Mouse (Mus musculus): ENCODE measurements around the gene Lrrc2.

Gene Lrrc2

DNA sequence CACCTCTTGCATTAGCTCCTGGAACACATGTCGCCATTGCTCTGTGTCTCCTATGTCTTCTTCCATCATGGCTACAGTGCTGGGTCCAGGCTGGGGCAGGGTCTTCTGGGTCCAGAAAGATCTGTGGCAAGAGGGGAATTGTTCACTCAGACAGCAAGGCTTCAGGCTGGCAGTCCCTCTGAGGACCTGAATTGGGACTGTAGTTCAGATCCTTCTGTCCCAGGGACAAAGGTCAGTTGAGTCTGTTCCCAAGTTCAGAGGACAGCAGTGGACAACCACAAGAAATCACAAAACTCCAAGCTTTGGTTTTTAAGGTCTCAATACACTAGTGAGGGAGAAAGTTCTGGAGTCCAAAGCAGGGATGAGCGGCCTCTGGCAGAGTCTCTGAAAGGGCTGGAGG is 38.2 kb downstream of the Lrrc2 start:
- no peak for DNase-seq

DNA sequence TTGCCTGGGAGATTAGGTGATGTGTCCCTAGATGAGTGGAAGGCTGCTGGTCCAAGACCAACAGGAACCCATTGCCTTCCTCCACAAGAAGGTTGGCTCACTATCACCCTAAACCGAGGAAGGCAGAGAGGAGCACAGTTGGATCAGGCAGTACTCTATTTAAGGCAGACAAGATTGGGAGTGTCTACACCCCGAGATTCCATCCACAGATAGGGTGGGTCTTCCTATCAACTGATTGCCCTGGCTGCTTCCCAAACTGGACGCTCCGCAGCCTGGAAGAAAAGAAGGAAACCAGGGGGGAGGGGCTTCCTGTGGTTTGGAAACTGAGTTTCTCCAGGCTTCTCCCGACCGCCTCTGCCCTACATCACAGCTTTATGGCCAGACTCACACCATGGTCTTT is 38.9 kb downstream of the Lrrc2 start, which contains the start of gene Rtp3:
Rtp3 (minus strand) TSS at position 380 of the 400 bp plus-strand sequence.
- DNase-seq = no peak

DNA sequence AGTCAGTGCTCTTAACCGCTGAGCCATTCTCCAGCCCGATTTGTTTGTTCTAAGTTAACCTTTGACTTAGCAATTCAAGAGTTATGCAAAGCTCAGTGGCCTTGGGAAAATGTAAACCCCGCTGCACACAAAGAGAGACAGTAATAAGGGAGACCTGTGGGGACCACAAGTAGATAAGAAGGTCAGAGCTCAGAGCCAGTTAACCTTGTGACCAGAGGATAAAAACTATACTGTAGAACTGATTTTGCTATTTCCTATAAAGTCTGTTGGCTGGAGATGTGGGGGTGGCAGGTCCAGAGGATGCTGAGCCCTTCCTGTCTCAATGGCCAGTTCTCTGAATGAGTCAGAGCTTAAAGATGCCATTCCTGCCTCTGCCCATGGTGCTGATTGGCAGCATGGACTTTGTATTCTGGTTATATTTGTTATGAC is 42.0 kb downstream of the Lrrc2 start:
- DNase-seq = no peak

DNA sequence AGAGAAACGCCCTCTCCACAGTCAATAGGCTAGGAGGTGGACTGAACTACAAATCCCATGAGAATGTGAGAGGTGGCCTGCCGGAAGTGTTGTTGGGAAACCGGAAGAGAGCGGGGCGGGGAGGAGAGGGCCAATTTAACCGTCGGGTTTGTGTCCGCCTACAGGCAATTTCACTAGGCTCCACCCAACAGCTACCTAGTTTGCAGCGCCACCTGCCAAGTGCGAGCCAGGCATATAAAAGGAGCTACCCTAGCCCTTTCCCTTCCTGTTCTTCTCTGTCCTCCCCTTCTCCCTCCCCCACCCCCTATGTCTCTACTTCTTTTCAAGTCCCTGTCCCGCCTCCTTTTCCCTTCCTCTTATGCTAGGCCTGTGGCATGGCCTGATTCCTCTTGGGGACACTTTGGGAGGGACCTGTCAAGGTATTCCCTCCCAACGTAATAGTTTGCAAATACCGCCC is 43.4 kb downstream of the Lrrc2 start:
- peak; percentile 64 for DNase-seq

DNA sequence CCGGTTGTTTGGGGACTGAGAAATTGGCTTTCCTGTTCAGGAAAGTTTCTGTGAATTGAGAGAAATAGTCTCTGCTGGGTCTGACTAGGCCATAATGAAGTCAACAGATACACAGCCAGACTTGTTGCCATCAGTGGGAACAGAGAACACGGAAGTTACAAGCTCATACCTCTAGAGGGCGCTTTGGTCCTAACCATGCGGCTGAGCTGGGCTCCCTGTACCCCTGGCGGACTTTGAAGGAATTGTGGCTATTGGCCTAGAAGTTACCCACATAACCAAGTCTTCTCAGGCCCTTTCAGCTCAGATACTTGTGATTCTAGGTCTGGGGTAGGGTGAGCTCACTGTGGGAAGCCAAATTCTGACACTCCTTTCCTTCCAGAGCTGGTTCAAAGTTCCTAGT is 45.9 kb downstream of the Lrrc2 start:
- DNase-seq = peak; percentile 60

DNA sequence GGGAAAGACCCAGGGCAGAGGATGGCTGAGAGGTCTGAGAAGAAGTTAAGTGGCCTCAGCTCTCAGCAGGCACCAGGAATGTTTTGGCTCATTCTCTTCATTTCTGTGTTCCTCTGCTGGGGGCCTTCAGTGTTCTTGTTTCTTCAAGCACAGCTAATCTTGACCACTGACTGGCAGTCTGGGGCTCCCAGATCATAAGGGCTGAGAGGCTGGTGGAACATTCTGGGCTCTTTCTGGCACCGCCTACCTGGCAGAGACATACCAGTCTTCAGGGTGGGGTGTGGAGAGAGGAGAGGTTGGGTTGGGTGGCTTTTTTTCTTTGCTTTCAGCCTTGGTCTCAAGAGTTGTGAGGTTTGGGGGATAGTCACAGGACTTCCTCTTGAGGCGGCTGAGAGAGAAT is 47.7 kb downstream of the Lrrc2 start:
- no peak for DNase-seq

DNA sequence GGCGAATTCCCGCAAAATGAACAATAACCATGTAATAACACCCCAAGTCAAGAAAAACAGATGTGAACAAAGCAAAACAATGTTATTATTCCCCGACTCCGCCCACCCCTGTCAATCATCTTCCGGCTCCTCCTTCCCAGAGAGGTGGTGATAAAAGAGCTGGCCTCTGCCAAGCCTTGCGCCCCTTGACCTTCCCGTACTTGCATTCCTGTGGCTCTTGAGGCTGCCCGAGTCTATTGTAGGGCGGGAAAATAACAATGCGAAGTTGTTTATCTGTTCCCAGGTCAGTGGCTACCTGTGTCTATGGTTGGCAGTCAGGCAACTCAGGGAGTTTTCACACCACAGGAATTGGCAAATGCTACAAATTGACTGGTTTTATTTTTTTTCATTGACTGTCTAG is 48.5 kb downstream of the Lrrc2 start:
- no peak for DNase-seq

DNA sequence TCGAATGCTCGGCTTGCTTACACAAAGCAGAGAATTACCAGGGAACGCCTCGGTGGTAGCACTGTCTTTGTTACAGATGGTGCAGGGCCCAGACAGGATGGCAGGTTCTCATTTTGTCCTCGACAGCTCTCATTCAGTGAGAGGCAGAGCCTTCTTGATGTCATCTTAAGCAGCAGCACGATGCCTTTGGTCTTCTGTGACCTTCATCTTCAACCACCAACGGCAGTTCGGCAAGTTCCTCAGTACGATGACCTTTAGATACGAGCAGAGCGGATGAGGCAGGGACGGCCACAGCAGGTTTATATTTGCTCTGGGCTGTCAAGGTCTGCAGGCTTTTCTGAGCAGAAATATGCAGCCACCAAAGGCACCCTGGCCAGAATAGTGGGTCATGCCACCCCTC is 50.3 kb downstream of the Lrrc2 start:
- no peak for DNase-seq

DNA sequence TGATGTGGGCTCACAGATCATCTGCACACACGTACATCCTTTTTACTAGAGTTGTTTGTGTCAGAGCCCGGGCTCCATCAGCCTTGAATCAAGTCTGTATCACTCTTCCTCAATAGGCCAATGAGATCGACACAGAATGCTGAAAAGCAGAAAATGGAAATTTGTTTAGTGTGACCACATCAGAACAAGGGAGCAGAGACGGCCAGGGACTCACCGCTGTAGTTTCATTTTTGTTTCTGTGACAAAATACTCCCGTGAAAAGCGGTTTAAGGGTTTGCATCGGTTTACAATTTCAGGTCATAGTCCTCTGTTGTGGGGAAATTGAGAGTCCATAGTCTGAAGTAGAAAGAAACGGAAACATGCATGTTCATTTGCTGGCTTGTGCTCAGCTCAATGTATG is 51.9 kb downstream of the Lrrc2 start:
- DNase-seq = no peak

DNA sequence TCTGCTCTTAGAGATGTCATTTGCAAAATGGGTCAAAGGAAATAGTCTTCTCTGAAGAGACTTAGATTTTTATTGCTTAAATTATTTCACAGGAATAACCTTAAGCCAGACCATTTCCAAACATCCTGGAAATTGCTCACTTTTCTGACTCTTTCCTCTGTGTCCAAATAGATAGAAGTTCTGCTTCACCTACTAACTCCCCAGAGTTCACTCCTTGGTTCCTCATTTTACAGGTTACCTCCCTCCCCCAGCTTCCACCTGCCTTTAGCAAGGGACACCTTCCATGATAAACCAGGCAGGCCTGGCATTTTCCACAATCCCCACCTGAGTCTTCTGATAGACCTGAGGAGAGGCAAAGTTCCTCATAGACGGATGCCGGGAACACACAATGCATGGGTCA is 55.2 kb downstream of the Lrrc2 start:
- DNase-seq = no peak

DNA sequence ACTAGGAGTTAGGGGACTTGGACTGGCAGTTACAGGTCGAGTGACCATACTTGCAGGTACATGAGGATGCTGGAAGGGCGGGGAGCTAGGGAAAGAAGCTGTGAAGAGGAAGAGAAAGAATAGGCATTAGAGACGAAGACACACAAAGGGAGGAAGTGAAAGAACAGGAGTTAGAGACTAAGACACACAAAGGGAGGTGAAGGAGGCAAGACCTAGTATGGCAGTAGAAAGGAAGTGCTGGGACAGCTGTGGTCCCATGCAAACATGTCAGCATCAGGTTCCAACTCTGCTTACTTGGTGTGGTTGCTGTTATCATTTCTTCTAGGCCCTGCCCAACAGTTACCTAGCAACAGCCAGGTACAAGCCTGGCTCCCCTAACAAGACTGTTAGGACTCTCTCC is 58.4 kb downstream of the Lrrc2 start:
- no peak for DNase-seq

DNA sequence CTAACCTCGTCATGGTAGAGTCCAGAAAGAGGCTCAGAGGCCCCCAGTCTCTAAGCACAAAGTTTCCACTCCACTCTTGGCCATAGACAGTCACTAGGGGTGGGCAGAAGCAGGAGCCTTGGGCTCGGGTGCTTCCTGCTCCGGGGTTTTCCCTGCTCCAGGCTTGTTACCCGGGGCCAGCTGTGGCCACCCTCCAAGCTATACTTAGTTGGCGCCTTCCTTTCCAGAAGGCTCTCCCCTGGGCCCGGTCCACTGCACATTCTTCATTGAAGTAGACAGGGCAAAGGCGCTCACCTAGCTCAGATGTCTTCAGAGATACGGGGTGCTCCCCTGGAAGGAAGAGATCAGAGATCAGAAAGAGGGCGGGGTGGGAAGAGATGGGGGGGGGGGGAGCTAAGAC is 60.2 kb downstream of the Lrrc2 start:
- DNase-seq = no peak

DNA sequence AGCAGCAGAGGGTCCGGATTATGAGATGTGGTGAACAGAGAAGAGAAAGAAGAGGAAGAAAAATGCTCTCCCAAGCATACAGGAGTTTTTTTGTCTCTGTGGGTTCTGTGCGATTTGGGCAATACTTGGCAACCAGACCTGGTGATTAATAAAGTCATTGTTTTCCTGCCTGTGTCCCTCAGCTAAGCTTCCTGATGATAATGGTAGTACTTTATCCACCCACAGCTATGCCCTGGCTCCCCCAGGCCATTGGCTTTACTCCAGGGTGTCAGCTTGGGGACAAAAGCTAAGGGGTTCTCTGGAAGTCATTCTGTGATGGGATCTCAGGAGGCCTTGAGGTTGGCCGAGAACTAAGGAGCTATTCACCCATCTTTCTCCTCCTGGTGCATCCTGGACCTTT is 60.7 kb downstream of the Lrrc2 start:
- no peak for DNase-seq

DNA sequence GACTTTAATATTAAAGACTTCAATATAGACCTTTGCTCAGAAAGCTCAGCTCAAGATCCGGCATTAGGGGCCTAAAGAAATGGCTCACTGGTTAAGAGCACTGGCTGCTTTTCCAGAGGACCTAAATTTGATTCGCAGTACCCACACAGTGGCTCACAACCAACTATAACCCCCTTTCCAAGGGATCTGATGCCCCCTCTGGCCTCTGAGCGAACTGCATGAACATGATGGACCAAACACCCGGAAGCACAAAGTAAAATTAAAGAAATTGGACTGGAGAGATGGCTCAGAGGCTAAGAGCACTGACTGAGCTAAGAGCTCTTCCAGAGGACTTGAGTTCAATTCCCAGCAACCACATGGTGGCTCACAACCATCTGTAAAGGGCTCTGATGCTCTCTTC is 64.3 kb downstream of the Lrrc2 start:
- no peak for DNase-seq

DNA sequence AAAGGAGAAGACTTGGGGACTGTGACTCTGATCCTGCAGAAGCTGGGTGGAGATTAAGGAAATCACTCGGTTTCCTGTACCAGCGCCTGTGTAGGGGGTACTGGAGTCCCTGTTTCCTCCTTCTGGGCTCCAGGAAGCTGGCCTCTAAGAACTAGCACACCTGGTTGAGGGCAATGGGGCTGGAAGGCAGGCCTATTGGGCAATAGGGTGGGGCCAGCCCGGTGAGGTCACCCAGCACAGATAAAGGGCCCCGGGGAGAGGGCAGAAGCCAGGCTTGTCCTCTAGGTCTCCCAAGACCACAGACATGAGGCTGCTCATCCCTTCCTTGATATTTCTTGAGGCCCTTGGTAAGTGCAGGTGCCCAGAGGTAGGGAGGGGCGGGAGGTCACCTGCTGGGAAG is 67.7 kb downstream of the Lrrc2 start, which contains the start of gene Ltf:
Ltf (plus strand) TSS at position 250 of the 400 bp plus-strand sequence.
- DNase-seq = no peak

DNA sequence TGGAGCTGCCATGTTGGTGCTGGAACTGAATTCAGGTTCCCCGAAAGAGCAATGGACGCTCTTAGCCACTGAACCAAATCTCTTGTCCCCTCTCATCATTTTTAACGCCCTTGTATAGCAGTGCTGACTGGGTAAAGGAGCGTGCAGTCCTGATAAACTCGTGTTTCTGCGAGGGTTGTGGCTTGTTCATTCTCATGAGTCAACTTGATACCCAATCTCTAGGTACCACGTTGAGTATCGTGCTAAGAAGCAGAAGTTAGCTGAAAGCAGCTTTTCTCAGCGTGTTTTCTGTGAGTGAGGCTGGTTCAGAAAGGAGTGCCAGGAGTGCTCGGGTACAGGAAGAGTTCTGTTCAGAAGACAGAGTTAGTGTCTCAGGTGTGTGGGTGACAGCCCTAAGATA is 75.4 kb downstream of the Lrrc2 start:
- no peak for DNase-seq
